Mouse (Mus musculus) brain, adult 2 months (tissue): ENCODE results near the gene Utrn.
A peak's percentile ranks its signal among the peaks of the same experiment; 100 is the strongest.

Source experiments
- DNase-seq: peaks from one replicate; pipeline ENCODE4 v3.0.0; 2011; ENCODE audit warnings: low read depth, low spot score

Gene Utrn

DNA sequence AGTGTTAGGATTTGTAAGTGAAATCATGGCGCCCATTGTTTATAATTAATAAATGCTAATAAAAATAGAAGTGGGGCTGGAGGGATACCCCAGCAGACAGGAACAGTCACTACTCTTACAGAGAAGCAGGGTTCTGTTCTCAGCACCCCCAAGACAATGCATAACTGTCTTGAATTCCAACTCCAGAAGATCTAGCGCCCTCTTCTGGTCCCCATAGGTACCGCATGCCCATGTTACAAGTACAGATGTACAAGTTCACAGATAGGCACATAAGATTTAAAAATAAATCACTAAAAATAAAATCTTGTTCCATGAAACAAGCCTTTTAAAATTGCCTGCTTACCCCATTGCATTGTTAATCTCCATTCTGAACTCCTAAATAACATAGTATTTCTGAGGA, 168.6 kb downstream of the Utrn start:
- no peak for DNase-seq

DNA sequence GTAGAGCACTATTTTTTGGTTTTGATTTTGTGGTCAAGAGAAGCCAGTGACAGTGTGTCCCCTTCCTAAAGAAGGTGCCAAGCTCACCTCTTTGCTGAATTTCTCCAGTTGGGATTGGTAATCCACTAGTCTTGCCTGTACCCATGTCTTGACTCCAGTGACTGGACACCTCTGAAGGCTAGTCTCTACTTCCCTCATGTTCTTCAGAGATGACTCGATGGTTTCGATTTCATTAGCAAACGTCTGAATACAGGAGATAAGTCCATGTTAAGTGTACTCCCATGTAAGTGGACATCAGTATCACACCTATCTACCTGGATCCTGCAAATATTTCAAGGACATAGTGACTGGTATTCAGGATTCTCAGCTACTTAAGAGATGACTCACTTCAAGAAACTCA, 171.3 kb downstream of the Utrn start:
- DNase-seq, result no peak

DNA sequence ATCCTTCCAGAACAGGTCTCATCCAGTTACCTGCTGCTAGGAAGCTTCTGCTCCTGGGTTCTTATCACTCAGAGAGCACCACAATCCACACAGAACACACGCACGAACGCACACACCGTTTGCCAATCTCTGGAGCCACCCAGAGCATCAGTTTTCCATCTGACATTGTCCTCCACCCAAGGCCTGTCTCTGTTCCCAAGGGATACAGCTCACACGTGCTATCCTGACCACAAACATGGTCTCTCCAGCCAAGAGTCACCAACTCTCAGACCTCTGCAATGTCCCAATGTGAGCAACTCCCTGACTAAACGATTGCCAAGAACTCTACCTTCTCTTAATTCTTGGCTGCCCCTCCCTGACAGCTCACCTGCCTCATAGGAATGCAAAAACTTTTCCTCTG, 172.5 kb downstream of the Utrn start:
- DNase-seq, result no peak

DNA sequence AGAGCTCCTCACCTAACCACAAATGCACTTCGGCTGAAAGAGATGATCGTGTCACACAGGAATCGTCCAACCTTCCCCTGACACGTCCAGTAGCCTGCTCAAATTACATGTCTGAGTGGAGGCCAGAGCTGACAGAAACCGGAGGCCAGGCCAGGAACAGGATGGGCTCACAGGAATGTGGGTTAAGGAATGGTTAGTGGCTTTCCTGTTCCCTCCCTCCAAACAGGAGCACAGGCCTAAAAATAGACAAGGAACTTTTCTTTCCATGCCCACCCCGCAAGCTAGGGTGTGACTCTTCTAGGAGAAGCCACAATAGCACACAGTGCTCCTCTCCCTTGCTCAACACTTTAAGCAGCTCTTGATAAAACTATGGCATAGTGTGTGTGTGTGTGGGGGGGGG, 174.4 kb downstream of the Utrn start:
- DNase-seq, result no peak

DNA sequence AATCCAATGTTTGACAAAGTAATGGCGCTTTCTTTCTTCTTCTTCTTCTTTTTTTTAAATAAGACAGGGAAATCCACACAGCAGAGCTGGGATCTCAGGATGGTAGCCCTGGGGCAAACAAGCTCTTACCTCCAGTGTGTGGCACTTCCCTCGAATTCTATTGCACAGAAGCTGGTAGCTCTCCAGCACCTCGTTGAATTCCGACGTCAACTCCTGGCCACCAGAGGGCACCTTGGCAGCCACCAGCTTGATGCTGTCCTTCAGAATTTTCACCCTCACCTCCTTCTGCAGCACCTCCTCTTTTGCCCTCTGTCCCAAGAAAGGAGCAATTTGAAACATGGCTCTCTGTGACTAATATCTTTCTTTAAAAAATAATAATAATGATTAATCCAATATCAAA, 178.6 kb downstream of the Utrn start:
- DNase-seq, result peak; percentile 93

DNA sequence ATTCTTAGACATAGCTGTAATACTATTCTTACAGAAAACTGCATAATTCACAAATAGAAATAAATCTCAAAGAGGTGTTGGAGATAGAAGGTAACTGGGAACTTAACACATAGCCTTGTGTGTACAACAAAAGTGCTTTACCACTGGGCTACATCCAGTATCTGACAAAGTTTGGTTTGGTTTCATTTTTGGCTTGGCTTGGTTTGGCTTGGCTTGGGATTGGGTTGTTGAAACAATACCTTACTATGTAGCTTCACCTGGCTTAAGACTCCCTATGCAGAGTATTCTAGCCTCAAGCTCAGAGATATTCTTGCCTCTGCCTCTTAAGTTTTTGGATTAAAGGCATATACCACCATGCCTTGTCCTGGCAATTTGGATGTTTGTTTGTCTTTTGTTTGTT, 183.5 kb downstream of the Utrn start:
- DNase-seq, result no peak

DNA sequence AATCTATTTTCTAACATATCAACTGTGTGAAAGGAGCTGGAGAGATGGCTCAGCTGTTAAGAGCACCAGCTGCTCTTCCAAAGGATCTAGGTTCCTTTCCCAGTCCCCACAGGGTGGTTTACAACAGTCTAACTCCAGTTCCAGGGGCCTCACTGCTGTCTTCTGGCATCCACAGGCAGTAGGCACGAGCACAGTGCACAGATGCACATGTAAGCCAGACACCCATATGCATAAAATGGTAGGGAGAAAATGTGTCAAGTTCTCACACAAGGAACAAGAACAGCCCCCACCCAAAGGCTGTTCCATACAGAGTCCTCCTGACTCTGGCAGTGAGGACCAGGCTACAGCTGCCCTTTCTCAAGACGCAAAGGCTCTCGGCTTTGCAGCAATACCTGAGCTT, 185.1 kb downstream of the Utrn start:
- DNase-seq, result peak; percentile 54

DNA sequence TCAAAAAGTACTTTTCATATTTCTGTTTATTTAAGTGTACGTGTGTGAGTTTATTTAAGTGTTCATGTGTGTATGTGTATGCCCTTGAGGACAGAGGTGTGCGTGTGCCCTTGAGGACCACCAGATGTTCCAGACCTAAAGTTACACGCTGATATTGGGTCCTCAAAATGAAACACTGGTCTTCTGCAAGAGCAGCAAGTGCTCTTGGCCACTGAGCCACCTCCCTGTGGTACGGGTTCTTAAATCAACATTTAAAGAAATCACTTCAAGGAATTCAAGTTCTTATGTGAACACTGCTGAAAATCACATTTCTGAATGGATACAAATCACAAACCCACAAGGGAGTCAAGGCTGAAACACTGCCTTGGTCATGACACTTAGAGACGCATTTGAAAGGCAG, 195.9 kb downstream of the Utrn start:
- DNase-seq, result no peak

DNA sequence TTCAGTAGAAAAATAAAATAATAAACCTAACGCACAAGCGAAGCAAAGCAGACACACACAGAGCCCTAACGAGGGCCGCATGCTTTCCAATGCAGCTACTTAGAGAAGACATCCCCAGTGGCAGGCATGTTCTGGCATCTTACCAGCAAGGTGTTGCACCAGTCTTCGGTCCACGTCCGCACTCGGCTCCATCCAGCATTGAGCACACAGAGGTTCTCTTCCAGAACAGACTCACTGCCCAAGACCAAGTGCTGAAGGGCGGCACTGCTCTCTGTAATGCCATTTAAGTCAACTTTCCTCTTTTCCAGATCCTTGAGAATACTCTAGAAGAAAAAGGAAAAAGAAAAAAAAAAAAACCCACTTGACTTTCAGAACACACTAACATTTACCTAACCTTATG, 197.6 kb downstream of the Utrn start:
- DNase-seq, result no peak

DNA sequence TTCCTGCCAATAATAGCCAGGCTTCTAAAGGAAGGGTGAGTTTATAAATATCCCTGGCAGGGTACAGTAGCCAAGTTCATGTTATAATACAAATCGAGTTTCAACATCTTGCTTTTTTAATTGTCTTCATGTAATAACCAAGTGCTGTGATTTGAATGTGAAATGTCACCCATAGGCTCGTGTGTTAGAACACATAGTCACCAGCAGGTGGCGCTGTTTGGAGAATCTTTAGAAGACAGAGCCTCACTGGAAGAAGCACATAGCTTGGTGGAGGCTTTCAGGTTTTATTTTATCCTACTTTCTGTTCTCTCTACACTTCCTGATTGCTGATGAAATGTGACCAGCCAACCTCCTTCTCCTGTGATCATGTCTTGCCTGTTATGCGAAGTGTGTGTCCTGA, 207.1 kb downstream of the Utrn start:
- no peak for DNase-seq

DNA sequence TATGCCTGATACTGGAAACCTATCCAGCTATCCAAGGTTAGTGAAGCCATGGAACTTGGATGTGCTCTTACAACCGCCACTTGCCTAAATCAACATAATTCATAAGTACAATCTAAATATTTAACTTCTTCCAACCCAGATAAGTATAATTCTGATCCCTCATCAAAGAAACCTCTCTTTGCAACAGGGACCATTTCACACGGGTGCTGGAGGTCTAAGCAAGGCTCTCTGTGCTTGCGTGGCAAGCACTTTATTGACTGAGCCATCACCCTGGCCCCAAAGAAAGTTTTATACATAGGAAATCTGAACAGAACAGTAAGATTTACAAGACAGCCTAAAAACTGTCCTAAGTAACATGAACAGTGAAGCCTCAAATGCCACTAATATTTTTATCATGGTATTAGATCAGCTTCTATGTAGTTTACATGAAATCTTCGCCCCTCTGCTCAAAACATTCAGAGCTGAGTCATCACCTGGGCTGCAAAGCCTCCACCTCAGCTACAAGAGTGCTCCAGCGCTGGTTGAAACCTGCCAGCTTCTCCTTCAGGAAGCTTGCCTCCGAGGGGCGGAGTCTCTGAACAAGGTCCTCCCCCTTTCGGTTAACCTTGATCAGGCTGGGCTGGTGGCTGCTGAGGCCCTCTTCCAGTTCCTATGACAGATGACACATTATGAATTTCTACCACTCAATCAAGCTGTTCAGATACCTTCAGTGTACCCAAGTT, 211.0 kb downstream of the Utrn start:
- no peak for DNase-seq

DNA sequence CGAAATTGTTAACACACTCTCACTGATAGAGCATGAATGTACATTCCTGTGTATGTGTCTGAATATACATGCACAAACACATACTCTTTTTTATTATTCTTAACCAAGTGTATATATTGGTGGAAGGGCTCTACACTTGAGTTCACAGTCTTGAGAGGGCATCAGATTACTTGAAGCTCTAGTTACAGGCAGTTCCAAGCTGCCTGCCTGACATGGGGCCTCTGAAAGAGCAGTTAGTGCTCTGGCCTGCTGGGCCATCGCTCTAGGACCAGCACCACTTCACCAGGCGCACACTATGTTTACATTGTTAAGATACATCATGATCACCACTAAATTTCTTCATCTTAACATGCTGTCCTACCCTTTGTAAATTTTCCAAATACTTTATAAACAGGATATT, 216.2 kb downstream of the Utrn start:
- DNase-seq, result no peak

DNA sequence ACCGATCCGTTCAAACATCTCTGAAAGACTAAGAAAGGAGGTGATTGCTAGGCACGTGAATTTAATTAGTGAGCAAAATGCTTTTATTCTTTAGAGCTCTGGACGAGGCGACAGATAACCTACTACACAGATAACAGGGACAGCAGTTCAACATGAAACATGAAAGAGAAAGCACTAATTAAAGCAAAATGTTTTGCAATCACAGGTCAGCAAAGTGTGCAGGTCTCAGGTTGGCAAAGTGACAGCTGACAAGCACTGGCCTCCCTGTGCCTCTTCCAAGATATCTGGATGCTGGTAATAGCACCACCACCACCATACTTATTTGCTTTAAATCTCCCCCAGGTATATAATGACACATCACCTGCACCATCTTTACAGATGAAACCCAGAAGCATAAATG, 223.0 kb downstream of the Utrn start:
- no peak for DNase-seq

DNA sequence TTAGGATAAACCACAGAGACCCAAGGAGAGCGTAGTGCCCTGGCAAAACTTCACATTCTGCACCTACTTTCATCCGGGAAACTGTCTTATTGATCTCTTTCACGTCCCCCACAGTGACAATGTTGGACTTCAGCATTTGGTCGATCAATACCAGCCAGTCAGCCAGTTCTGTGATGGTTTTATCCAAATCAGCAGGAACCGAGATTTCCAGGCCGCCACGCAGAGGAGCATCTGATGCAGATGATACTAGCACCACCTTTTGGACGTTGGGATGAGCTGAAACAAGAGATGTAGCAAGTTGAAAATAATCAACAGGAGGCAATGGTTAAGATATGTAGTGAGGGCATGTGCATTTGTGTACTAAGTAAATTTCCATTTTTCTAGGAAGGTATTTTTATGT, 225.8 kb downstream of the Utrn start:
- peak; percentile 69 for DNase-seq

DNA sequence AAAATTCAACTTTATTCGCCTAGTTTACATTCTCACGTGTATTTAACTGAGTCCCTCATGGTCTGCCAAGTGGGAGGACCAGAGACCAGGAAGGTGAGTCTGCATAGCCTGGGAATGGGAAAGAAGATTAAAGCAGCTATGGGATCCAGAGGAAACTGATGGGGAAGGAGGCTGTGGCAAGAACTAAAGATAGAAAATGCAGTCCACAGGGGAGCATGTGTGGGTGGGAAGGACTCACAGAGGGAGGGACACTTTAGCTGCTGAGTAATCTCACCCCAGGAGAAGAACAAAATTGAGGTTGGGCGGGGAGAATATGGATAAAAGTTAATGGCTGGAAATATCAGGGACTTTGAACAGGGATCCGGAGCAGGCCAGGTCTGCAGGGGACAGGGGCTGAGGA, 229.5 kb downstream of the Utrn start:
- DNase-seq, result peak; percentile 51

DNA sequence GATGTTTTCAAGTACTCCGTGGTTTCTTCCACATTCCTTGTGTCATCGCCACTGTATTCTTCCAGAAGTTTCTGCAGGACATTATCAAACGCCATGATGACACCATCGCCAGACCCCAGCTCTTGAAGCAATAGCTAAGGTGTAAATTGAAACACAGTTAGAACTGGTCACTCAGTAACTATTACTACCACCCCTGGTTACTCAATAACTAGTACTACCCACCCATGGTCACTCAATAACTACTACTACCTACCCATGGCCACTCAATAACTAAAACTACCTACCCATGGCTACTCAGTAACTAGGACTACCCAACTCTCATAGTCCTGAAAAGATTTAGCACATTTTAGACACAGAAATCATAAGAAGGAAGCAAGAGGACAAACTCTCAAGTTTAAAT, 235.2 kb downstream of the Utrn start:
- DNase-seq, result no peak

DNA sequence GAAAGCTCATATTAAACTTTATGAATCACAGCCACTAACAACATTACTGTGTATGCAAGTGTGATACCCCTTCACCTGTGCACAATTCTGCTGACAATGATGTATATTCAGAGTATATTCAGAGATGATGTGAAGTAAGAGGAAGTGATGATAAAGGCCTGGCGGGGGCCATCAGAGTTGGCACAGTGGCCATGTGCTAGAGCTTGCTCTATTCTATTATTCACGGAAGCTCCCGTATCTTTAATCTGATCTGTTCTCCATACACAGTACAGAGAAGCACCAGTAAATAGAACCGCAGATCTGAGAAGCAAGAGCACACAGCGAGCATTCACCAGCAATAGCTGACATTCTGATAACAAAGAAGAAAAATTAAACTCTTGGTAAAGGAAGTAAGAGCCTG, 238.2 kb downstream of the Utrn start:
- no peak for DNase-seq

DNA sequence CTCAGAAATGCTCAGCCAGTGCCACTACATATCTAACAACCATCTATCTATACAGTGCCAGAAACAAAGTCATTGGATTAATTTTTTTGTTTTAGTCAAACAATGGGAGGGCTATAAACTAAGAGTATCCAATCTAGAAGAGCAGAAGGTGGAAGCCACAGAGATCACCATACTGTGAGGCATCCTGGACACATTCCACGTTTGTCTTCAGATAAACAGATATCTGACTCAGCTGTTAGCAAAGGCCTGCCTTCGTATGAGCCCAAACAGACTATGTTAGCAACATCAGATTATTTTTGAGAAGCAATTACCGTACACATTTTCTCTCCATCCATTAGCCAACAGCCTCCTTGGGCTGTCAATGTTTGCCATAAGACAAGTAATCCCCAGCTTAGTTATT, 250.8 kb downstream of the Utrn start:
- DNase-seq, result peak; percentile 24

DNA sequence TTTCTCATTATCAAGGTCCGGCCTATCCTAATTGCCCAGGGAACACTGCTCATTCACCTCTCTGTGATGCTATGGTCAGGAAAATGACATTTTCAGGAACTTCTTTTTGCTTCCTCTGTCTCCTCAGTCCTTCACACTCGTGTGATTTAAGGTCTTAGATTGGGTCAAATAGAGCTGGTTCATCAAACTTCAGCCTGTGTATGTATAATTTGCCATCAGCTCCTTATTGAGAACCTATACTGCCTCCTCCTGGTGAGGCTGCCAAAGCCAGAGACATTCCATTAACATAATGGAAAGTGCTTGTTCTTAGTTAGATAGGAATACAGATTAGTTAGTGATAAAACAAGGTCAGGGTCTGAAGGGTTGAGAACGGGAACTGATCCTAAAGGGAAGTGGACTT, 253.4 kb downstream of the Utrn start:
- DNase-seq, result peak; percentile 55

DNA sequence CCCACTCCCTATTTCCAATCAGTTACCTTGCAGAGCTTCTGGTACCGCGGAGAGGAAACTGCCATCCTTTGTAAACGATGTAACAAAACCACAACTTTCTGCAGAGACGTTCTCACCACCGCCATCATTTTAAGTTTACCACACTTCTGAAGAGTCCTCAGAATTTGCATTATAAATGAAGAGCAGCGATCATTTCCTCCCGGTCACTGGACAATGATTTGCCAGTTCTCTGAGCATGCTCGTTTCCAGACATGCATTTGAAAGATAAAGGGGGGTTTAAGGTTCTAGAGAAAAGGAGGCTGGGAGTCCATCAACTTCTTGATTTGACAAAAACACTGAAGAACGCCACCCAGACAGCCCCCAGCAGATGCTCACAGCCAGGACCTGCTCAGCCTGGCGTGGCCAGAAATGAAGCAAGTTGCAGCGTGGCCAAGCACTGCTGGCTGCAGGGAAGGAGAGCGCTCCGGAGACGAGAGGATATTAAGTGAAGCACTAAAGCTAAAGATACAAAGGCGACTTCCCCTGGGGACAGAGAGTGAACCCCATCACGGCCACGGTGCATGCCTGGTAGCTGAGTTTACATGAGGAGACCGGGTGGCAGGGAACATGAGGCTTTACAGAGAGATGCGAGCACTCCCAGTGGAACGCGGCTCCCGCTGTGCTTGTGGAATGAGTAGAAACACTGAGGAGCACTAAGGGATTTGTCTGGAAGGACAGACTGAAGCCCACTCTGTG, 254.5 kb downstream of the Utrn start:
- peak; percentile 75 for DNase-seq

DNA sequence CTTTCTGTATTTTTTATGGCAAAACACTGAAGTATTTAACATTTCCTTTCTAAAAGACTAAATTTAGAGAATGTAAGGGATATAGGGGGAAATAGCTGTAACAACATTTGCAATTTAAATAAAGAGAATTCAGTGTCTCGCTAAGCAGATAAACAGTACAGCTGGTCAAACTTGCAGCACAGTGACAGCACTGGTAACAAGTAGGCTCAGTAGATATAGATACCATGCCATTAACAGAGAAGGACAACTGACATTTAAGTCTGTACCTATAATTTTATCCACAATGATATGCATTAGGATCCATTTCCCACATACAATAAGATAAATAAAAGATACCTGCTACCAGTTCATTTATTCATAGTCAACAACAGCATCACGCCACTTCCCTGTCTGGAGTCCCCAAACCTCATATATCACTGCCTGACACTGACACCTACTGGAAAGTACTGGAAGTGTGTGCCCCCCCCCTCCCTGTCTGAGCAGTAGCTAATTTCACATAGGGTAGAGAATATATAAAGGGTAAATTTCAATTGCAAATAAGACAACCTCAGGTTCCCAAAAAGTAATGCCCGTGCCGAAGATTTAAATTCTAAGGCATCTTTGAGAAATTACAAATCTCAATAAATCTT, 256.8 kb downstream of the Utrn start:
- DNase-seq, result peak; percentile 85

DNA sequence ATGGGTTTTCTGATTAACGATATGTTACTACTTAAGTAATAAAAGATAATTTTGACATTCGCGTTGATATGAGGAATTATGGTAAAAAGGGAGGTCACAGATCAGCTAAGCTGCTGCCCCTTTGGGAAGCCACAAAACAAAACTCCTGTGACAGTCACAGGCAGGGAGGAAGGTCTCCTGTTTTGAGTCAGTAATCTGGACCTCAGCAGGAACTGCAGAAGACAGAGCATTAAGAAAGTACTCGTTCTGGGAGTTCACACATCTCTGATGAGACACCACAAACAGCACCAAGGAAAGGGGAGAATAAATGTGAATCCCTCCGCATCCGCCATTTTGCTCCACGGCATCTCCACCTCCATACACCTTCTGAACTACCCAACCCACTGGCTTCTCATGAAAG, 259.3 kb downstream of the Utrn start:
- no peak for DNase-seq

DNA sequence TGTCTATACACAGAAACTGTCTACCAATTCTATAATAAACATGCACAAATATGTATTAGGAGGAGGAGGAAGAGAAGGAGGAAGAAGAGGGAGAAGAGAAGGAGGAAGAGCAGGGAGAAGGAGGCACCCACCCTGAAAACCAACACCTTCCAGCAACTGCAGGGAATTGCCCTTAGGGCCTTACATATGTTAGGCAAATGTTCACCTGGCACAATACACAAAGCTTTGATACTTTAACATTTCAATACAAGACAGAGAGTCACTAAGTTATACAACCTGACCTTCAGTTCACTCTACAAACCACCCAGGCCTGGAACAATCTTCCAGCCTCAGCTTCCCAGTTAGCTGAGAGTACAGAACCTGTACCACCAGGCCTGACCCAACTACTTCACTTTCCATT, 260.5 kb downstream of the Utrn start:
- no peak for DNase-seq
